Mouse (Mus musculus): Measurements from ENCODE around the gene Cntnap2.

Gene Cntnap2

DNA sequence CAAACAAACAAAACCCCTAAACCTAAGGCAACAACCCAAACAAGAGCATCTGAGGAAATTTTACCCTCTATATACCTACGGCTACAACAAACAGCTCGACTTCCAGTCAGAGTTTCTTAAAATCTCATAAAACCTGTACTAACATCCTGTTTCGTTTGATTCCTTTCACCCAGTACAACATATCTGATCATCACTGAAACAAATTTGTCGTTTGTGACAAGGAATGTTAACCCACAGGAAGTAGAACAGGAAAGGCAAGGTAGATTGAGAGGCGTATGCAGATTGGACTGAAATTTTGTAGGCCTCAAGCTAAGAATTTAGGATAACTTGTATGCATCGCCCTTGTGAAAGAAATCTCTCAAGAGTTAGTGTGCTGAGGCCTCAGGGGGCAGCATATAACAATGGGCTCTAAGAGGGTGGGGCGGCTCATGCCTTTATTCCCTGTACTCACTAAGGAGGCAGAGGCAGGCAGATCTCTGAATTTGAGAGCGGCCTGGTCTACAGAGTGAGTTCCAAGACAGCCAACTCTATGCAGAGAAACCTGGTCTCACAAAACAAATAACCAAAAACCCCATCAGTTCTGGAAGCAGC, 2291.0 kb downstream of the Cntnap2 start:
- no peak for DNase-seq (ENCODE audit: low read depth, low spot score)

Data from 3T3-L1 (cell line).